Comparison of ENCODE assay signal across 11 mouse cellular contexts in genomic region chr8:108726541-108727241, GRCm38 (mm10).
A peak's percentile ranks its signal among the peaks of the same experiment; 100 is the strongest.
DNase-seq lines count a peak whose midpoint lies in the region; ATAC-seq and TF ChIP-seq lines count a peak whose summit lies in the region.
"Had no signal": no experiment of that assay in that cellular context is flagged by ENCODE, and none has a peak within 500 bp of the region (broad histone marks: within the 10 kb centered on the region; RNA-seq: fewer than 3 reads in every experiment).

No protein-coding gene starts in this region.

- no peaks in the 10 kb centered on the region for H3K36me3 ChIP-seq in forebrain, embryonic 12.5 days (replicated peaks)
- no peaks in the 10 kb centered on the region for H3K36me3 ChIP-seq in forebrain, postnatal 0 days (ENCODE audit: insufficient read depth)
- H3K36me3 ChIP-seq in lung, embryonic 15.5 days: no peaks in the 10 kb centered on the region
- H3K36me3 ChIP-seq in limb, embryonic 11.5 days (ENCODE audit: control insufficient read depth, insufficient read depth, low read length): no peaks in the 10 kb centered on the region
- H3K36me3 ChIP-seq in stomach, embryonic 14.5 days (ENCODE audit: control insufficient read depth, insufficient read depth, low read length): no peaks in the 10 kb centered on the region

- H3K9me3 ChIP-seq in forebrain, embryonic 12.5 days: no peaks in the 10 kb centered on the region
- H3K9me3 ChIP-seq in forebrain, postnatal 0 days (ENCODE audit: low read length): no peaks in the 10 kb centered on the region
- no peaks in the 10 kb centered on the region for H3K9me3 ChIP-seq in lung, embryonic 15.5 days
- H3K9me3 ChIP-seq in limb, embryonic 11.5 days (ENCODE audit: control insufficient read depth, low read length): no peaks in the 10 kb centered on the region
- no peaks in the 10 kb centered on the region for H3K9me3 ChIP-seq in stomach, embryonic 14.5 days (ENCODE audit: control insufficient read depth, low read depth, low read length)

- DNase-seq in forebrain, postnatal 0 days: no peak
- DNase-seq in lung, postnatal 10 days: no peak
- peak; percentile 63 for DNase-seq in limb, embryonic 11.5 days (ENCODE audit: low spot score)
- no peak for DNase-seq in layer of hippocampus, adult 2 months (ENCODE audit: low spot score in 2 of 2)
- DNase-seq in yolk sac, embryonic 10.5 days (ENCODE audit: low spot score): no peak
- DNase-seq: heart, adult 11 months; kidney, adult 8-10 months had no signal

- peak; percentile 63 for ATAC-seq in forebrain, embryonic 12.5 days (ENCODE audit: low FRiP score)
- ATAC-seq in forebrain, postnatal 0 days: no peak
- ATAC-seq in lung, embryonic 15.5 days (ENCODE audit: borderline replicate concordance, extremely low read depth, low FRiP score, low TSS enrichment): peak; percentile 44
- no peak for ATAC-seq in limb, embryonic 11.5 days (ENCODE audit: insufficient number of reproducible peaks, low FRiP score, low TSS enrichment, low read depth)
- peak; percentile 42; the same call in 1 of the 2 replicates for ATAC-seq in stomach, embryonic 14.5 days (ENCODE audit: insufficient number of reproducible peaks, insufficient read depth, low FRiP score, low read depth)

- H3K4me2 ChIP-seq in forebrain, embryonic 12.5 days: peak overlapping the region; percentile 28
- H3K4me2 ChIP-seq in forebrain, postnatal 0 days (ENCODE audit: low read depth): no peak overlapping the region
- H3K4me2 ChIP-seq in lung, embryonic 15.5 days: peak overlapping the region; percentile 27; the same call in 1 of the 2 replicates
- peak overlapping the region; percentile 12; the same call in 1 of the 2 replicates for H3K4me2 ChIP-seq in limb, embryonic 11.5 days (ENCODE audit: low read depth, severe bottlenecking)
- H3K4me2 ChIP-seq in stomach, embryonic 14.5 days (replicated peaks; ENCODE audit: low read depth, low read length): no peak overlapping the region
- H3K4me2 ChIP-seq: liver, embryonic 11.5 days had no signal

- WGBS in forebrain, embryonic 12.5 days: 1% methylated on average over 12 of the region's 12 CpGs
- WGBS in forebrain, postnatal 0 days: 8% methylated on average over 12 of the region's 12 CpGs
- WGBS in lung, embryonic 15.5 days: 16% methylated on average over 12 of the region's 12 CpGs
- WGBS in limb, embryonic 11.5 days: under 1% methylated on average over 12 of the region's 12 CpGs
- 13% methylated on average over 12 of the region's 12 CpGs for WGBS in stomach, embryonic 14.5 days

- H3K27ac ChIP-seq in forebrain, embryonic 12.5 days: peak overlapping the region; percentile 69
- no peak overlapping the region for H3K27ac ChIP-seq in forebrain, postnatal 0 days (ENCODE audit: low read depth, low read length)
- H3K27ac ChIP-seq in lung, embryonic 15.5 days: peak overlapping the region; percentile 82
- H3K27ac ChIP-seq in limb, embryonic 11.5 days (replicated peaks; ENCODE audit: low read depth, low read length): no peak overlapping the region; the same call in 1 of the 2 replicates
- peak overlapping the region; percentile 53; the same call in 1 of the 2 replicates for H3K27ac ChIP-seq in stomach, embryonic 14.5 days (ENCODE audit: low read length)
- H3K27ac ChIP-seq in layer of hippocampus, adult 2 months: no peak overlapping the region

- H3K4me1 ChIP-seq in forebrain, embryonic 12.5 days: peaks cover 96% of the 10 kb centered on the region
- H3K4me1 ChIP-seq in forebrain, postnatal 0 days (ENCODE audit: insufficient read depth): no peaks in the 10 kb centered on the region
- peaks cover 87% of the 10 kb centered on the region for H3K4me1 ChIP-seq in lung, embryonic 15.5 days
- H3K4me1 ChIP-seq in limb, embryonic 11.5 days (ENCODE audit: control insufficient read depth, insufficient read depth, low read length): peaks cover 86% of the 10 kb centered on the region
- peaks cover 76% of the 10 kb centered on the region for H3K4me1 ChIP-seq in stomach, embryonic 14.5 days (ENCODE audit: control insufficient read depth, insufficient read depth, low read length)

- no peak overlapping the region for H3K9ac ChIP-seq in forebrain, embryonic 12.5 days
- H3K9ac ChIP-seq in forebrain, postnatal 0 days: no peak overlapping the region
- H3K9ac ChIP-seq in lung, embryonic 15.5 days: no peak overlapping the region
- H3K9ac ChIP-seq in limb, embryonic 11.5 days (ENCODE audit: low read length): no peak overlapping the region
- no peak overlapping the region for H3K9ac ChIP-seq in stomach, embryonic 14.5 days (replicated peaks; ENCODE audit: low read depth, low read length)

- TF ChIP-seq CTCF in forebrain, postnatal 0 days (IDR thresholded peaks at IDR 0.05; ENCODE audit: low read depth): no peak
- TF ChIP-seq CTCF in layer of hippocampus, adult 2 months (conservative IDR thresholded peaks at IDR 0.05): no peak

- H3K4me3 ChIP-seq in forebrain, embryonic 12.5 days (replicated peaks): no peak overlapping the region
- no peak overlapping the region for H3K4me3 ChIP-seq in forebrain, postnatal 0 days (ENCODE audit: low read depth, low read length)
- H3K4me3 ChIP-seq in lung, embryonic 15.5 days: no peak overlapping the region
- H3K4me3 ChIP-seq in limb, embryonic 11.5 days (ENCODE audit: low read depth, low read length): no peak overlapping the region
- no peak overlapping the region for H3K4me3 ChIP-seq in stomach, embryonic 14.5 days (ENCODE audit: low read depth, low read length)
- H3K4me3 ChIP-seq in layer of hippocampus, adult 2 months: no peak overlapping the region

- H3K27me3 ChIP-seq in forebrain, embryonic 12.5 days: peaks cover 32% of the 10 kb centered on the region
- no peaks in the 10 kb centered on the region for H3K27me3 ChIP-seq in forebrain, postnatal 0 days (ENCODE audit: insufficient read depth, low read length)
- no peaks in the 10 kb centered on the region for H3K27me3 ChIP-seq in lung, embryonic 15.5 days
- H3K27me3 ChIP-seq in limb, embryonic 11.5 days (ENCODE audit: control insufficient read depth, insufficient read depth, low read length): no peaks in the 10 kb centered on the region
- H3K27me3 ChIP-seq in stomach, embryonic 14.5 days (ENCODE audit: control insufficient read depth, insufficient read depth, low read length): no peaks in the 10 kb centered on the region

Comparison
In these comparisons a context has a peak if more than half of its experiments do, and no peak if none do; other contexts are left out.
1. ATAC-seq: peak in forebrain, embryonic 12.5 days (single experiment), lung, embryonic 15.5 days (single experiment) and stomach, embryonic 14.5 days (single experiment); none in forebrain, postnatal 0 days (single experiment) and limb, embryonic 11.5 days (single experiment).
2. H3K27ac ChIP-seq: peak in forebrain, embryonic 12.5 days (single experiment), lung, embryonic 15.5 days (single experiment) and stomach, embryonic 14.5 days (single experiment); none in forebrain, postnatal 0 days (single experiment), limb, embryonic 11.5 days (single experiment) and layer of hippocampus, adult 2 months (single experiment).
3. H3K4me2 ChIP-seq: peak in forebrain, embryonic 12.5 days (single experiment), lung, embryonic 15.5 days (single experiment) and limb, embryonic 11.5 days (single experiment); none in forebrain, postnatal 0 days (single experiment) and stomach, embryonic 14.5 days (single experiment).